9 mouse cellular contexts compared by ENCODE assay signal in the genomic region with DNA sequence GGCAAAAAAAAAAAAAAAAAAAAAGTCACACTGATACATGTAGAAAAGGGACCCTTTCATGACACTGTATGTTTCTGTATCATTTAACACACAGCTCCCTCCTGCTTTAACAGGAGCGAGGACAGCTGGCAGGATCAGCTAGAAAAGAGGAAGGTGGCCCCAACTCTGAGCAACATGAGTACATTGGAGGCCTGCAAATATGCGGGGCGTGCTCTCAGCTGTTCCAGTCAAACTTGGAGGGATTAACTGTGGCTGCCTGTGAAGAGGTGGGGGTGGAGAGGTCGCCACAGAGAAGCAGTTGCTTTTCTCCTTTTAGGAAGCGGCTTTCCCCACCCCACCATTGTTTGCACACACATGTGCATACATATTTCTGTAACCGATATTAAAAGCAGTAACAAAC.
DNase-seq lines count a peak whose midpoint lies in the region; ATAC-seq and TF ChIP-seq lines count a peak whose summit lies in the region.
"Had no signal": no experiment of that assay in that cellular context is flagged by ENCODE, and none has a peak within 500 bp of the region (broad histone marks: within the 10 kb centered on the region; RNA-seq: fewer than 3 reads in every experiment).

No protein-coding gene starts in this region.

- no peak overlapping the region; the same call in 1 of the 2 replicates for H3K27ac ChIP-seq in lung, embryonic 14.5 days (ENCODE audit: low read depth)
- H3K27ac ChIP-seq in midbrain, embryonic 14.5 days (replicated peaks; ENCODE audit: low read depth, low read length), result no peak overlapping the region

- H3K4me3 ChIP-seq in lung, embryonic 14.5 days (ENCODE audit: low read depth, low read length), result no peak overlapping the region
- no peak overlapping the region for H3K4me3 ChIP-seq in midbrain, embryonic 14.5 days (replicated peaks; ENCODE audit: low read depth, low read length)

- H3K4me2 ChIP-seq in lung, embryonic 14.5 days, result no peak overlapping the region
- no peak overlapping the region for H3K4me2 ChIP-seq in midbrain, embryonic 14.5 days (ENCODE audit: low read length)

- no peak for TF ChIP-seq CTCF in lung, embryonic 14.5 days (IDR thresholded peaks at IDR 0.05; ENCODE audit: low read depth)

- ATAC-seq in lung, embryonic 14.5 days (ENCODE audit: insufficient read depth), result no peak
- ATAC-seq in midbrain, embryonic 14.5 days (ENCODE audit: low FRiP score, low TSS enrichment), result no peak
- no peak for ATAC-seq in monocyte, adult 5-6 weeks (replicated peaks; ENCODE audit: insufficient number of reproducible peaks, low FRiP score, low TSS enrichment, poor library complexity, severe bottlenecking)

- no peaks in the 10 kb centered on the region for H3K27me3 ChIP-seq in lung, embryonic 14.5 days (ENCODE audit: insufficient read depth, low read length)
- no peaks in the 10 kb centered on the region for H3K27me3 ChIP-seq in midbrain, embryonic 14.5 days (ENCODE audit: control insufficient read depth, insufficient read depth, low read length)

- 23% methylated on average over 6 of the region's 6 CpGs for WGBS in lung, embryonic 14.5 days
- WGBS in midbrain, embryonic 14.5 days, result 12% methylated on average over 6 of the region's 6 CpGs

- no peaks in the 10 kb centered on the region for H3K36me3 ChIP-seq in lung, embryonic 14.5 days (ENCODE audit: insufficient read depth)
- no peaks in the 10 kb centered on the region for H3K36me3 ChIP-seq in midbrain, embryonic 14.5 days (ENCODE audit: control insufficient read depth, insufficient read depth, low read length)

- intact Hi-C loops in gastrocnemius, postnatal 36 days (cut with DNase I), result no loop called here
- intact Hi-C loops in gastrocnemius, postnatal 14 days (cut with DNase I; ENCODE audit: low total_unique reads), result no loop called here

- no peak overlapping the region for H3K9ac ChIP-seq in lung, embryonic 14.5 days
- no peak overlapping the region for H3K9ac ChIP-seq in midbrain, embryonic 14.5 days (replicated peaks; ENCODE audit: low read length)

- H3K9me3 ChIP-seq in lung, embryonic 14.5 days (ENCODE audit: low read depth, low read length), result no peaks in the 10 kb centered on the region
- no peaks in the 10 kb centered on the region for H3K9me3 ChIP-seq in midbrain, embryonic 14.5 days (ENCODE audit: control insufficient read depth, low read length)

- DNase-seq in gastrocnemius, adult 18-20 months (ENCODE audit: low spot score), result peak; percentile 49
- no peak for DNase-seq in gastrocnemius, postnatal 36 days
- peak; percentile 48 for DNase-seq in lung, embryonic 14.5 days
- DNase-seq in lung, postnatal 4 days, result no peak
- DNase-seq in gastrocnemius, postnatal 14 days, result peak; percentile 58
- peak; percentile 34 for DNase-seq in midbrain, embryonic 14.5 days
- DNase-seq in cerebellum, adult 9-10 months, result no peak
- DNase-seq: right cerebral cortex, postnatal 25 days had no signal

- H3K4me1 ChIP-seq in lung, embryonic 14.5 days (ENCODE audit: insufficient read depth), result peaks cover 18% of the 10 kb centered on the region
- H3K4me1 ChIP-seq in midbrain, embryonic 14.5 days (ENCODE audit: control insufficient read depth, insufficient read depth, low read length), result peaks cover 15% of the 10 kb centered on the region

Comparison
In these comparisons a context has a peak if more than half of its experiments do, and no peak if none do; other contexts are left out.
1. DNase-seq: peak in gastrocnemius, adult 18-20 months (single experiment), lung, embryonic 14.5 days (single experiment), gastrocnemius, postnatal 14 days (single experiment) and midbrain, embryonic 14.5 days (single experiment); none in gastrocnemius, postnatal 36 days (0 of 2), lung, postnatal 4 days (0 of 2) and cerebellum, adult 9-10 months (single experiment).